Mouse (Mus musculus): Measurements from ENCODE around the gene Aamp. TPM values are rescaled to one million over a fixed set of nuclear protein-coding genes. Genes with fewer than 3 reads are reported as not detected.

The Aamp gene
- polyA plus RNA-seq, 1 experiment from 2014 or later: 119 TPM

DNA sequence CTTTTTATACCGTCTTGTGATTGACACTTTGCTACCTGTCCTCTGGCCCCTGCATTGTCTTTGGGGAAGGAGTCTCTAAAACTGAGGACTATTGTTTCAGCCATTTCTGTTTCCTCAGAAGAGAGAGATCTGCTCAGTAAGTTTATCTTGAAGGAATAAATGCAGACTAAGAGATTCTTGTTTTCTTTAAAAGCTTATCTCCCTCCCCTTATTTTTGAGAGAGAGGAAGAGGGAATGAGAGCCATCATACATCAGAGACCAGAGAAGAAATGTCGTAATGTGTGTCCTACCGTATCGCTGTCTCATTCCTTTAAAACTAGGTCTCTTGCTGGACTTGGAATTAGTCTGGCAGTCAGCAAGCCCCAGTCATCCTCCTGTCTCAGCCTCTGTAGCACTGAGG, 43.7 kb downstream of the Aamp start:
- Histone ChIP-seq H3K9ac (peak overlapping the region; percentile 35; the same call in 1 of the 2 replicates), H3K4me3 (no peak overlapping the region), H3K27me3 (replicated peaks) (no peaks in the 10 kb centered on the region), H3K4me2 (peak overlapping the region; percentile 85), H3K36me3 (peaks cover 35% of the 10 kb centered on the region), H3K27ac (peak overlapping the region; percentile 97), H3K9me3 (replicated peaks) (no peaks in the 10 kb centered on the region), H3K4me1 (peaks cover 80% of the 10 kb centered on the region)
- ATAC-seq: no peak
- 64% methylated on average over 4 of the region's 4 CpGs for WGBS (ENCODE audit: insufficient replicate concordance)

DNA sequence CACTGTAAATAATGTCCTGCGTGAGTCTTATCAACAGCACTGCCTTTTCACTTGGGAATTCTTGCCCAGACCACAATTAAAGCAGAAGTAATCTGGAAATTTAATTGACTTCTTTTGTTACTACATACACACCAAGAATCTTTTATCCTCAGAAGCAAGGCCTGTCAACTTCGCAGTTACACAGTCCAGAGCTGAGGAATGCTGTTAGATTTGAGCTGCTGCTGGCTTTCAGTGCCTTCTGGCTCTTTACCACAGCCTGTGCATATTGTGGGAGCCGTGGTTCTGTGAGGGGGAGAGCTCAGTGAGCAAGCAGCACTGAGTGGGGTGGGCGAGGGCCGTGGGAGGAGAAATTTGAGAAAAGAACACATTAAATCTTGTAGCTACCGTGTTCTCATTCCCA, 44.2 kb downstream of the Aamp start:
- peak overlapping the region; percentile 99; the same call in 1 of the 2 replicates for H3K4me3 ChIP-seq
- H3K36me3 ChIP-seq: peaks cover 33% of the 10 kb centered on the region
- no peak for ATAC-seq
- peaks cover 78% of the 10 kb centered on the region for H3K4me1 ChIP-seq
- 53% methylated on average over 6 of the region's 6 CpGs for WGBS (ENCODE audit: insufficient replicate concordance)
- H3K9ac ChIP-seq: peak overlapping the region; percentile 35; the same call in 1 of the 2 replicates
- H3K27ac ChIP-seq: peak overlapping the region; percentile 97
- no peaks in the 10 kb centered on the region for H3K27me3 ChIP-seq (replicated peaks)
- H3K9me3 ChIP-seq (replicated peaks): no peaks in the 10 kb centered on the region
- H3K4me2 ChIP-seq: peak overlapping the region; percentile 85

DNA sequence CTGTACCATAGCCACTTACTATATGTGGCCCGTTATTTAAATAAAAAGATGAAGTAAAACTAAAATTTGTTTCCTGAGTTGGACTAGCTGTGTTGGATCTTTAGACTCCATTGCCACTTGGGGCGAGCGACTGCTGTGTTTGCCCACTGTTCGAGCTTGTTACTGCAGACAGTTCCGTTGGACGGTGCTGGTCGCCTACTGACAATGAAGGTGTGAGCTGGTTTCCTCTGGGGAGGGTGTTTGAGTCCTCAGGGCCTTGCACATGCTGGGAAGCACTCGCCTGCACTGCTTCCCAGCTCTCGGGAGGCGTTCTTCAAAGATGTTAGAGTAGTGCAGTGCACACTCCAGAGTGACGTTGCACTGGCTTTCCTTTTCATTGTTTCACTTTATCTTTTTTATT, 44.9 kb downstream of the Aamp start:
- 27% methylated on average over 11 of the region's 11 CpGs for WGBS (ENCODE audit: insufficient replicate concordance)

DNA sequence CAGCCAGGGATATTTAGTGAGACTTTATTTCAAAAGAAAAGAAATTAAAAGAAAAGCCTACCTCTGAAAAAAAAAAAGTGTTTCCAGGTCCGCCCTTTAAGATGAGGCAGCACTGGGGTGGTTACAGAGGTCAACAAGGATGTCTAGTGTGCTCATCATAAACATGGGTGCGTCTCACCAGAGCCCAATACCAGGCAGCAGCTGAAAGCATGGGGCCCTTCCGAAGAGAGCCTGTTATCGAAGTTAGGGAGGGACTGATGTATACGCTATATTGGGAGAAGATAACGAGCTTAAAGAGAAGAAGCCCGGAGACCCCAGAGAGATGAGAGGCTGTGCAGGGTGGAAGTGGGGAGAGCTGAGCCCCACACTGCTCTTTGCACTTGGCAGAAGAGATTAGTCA, 45.4 kb downstream of the Aamp start:
- Histone ChIP-seq H3K4me1 (peaks cover 68% of the 10 kb centered on the region), H3K9ac (peak overlapping the region; percentile 94), H3K27ac (peak overlapping the region; percentile 97), H3K4me3 (peak overlapping the region; percentile 99), H3K27me3 (replicated peaks) (no peaks in the 10 kb centered on the region), H3K4me2 (peak overlapping the region; percentile 85), H3K9me3 (replicated peaks) (no peaks in the 10 kb centered on the region), H3K36me3 (peaks cover 33% of the 10 kb centered on the region)
- WGBS (ENCODE audit: insufficient replicate concordance): 5% methylated on average over 7 of the region's 7 CpGs
- ATAC-seq: peak; percentile 76

More for the DNA sequence above, 44.9 kb downstream of the Aamp start:
- Histone ChIP-seq H3K4me3 (peak overlapping the region; percentile 99), H3K4me2 (peak overlapping the region; percentile 85), H3K36me3 (peaks cover 33% of the 10 kb centered on the region), H3K4me1 (peaks cover 73% of the 10 kb centered on the region), H3K27ac (peak overlapping the region; percentile 97), H3K27me3 (replicated peaks) (no peaks in the 10 kb centered on the region), H3K9me3 (replicated peaks) (no peaks in the 10 kb centered on the region), H3K9ac (peak overlapping the region; percentile 94)
- ATAC-seq: no peak

DNA sequence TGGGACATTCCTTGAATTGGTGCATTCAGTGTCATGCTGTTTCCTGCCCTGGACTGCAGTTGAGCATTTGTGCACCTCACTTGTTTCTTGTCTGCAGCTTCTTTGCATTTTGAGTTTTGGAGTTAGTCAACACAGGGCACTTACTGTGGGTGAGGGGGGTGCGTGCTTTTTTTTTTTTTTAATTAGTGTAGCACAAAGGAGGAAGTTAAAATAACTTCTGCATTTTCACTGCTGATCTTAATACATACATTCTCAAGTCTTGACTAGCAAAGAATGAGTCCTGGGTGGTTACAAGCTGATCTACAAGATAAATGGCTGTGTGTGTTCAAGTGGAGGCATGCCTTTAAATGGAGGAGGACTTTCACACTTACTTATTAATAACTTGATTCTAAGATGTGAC, 46.4 kb downstream of the Aamp start:
- no peak for ATAC-seq

DNA sequence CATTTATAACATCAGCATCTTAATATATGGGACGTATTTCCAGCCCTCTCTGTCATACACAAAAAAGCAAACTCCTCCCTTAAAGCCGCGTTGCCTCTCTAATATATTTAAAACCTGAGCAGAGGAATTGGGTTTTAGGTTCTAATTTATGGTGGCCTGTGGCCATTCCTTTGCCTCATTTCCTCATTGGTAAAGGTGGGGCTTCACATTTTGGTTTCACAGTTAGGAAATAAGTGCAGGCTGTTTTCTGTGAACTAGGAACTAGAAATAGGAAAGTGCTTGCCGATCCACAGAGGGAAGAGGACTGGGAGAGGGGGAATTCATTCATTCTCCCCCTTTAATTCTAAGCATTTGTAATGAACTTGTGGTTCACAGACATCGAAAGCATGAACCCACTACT, 46.9 kb downstream of the Aamp start:
- no peaks in the 10 kb centered on the region for H3K9me3 ChIP-seq (replicated peaks)
- WGBS (ENCODE audit: insufficient replicate concordance): 10% methylated on average over 5 of the region's 5 CpGs
- no peaks in the 10 kb centered on the region for H3K27me3 ChIP-seq (replicated peaks)
- peaks cover 22% of the 10 kb centered on the region for H3K36me3 ChIP-seq
- H3K9ac ChIP-seq: peak overlapping the region; percentile 94
- peak overlapping the region; percentile 97 for H3K27ac ChIP-seq
- peaks cover 53% of the 10 kb centered on the region for H3K4me1 ChIP-seq
- H3K4me2 ChIP-seq: peak overlapping the region; percentile 85
- H3K4me3 ChIP-seq: peak overlapping the region; percentile 99
- no peak for ATAC-seq

More for the DNA sequence above, 46.4 kb downstream of the Aamp start:
- Histone ChIP-seq H3K4me2 (peak overlapping the region; percentile 85), H3K27ac (peak overlapping the region; percentile 97), H3K36me3 (peaks cover 27% of the 10 kb centered on the region), H3K27me3 (replicated peaks) (no peaks in the 10 kb centered on the region), H3K9ac (peak overlapping the region; percentile 94), H3K4me1 (peaks cover 58% of the 10 kb centered on the region), H3K4me3 (peak overlapping the region; percentile 99), H3K9me3 (replicated peaks) (no peaks in the 10 kb centered on the region)
- 18% methylated on average over 1 of the region's 1 CpGs for WGBS (ENCODE audit: insufficient replicate concordance)

DNA sequence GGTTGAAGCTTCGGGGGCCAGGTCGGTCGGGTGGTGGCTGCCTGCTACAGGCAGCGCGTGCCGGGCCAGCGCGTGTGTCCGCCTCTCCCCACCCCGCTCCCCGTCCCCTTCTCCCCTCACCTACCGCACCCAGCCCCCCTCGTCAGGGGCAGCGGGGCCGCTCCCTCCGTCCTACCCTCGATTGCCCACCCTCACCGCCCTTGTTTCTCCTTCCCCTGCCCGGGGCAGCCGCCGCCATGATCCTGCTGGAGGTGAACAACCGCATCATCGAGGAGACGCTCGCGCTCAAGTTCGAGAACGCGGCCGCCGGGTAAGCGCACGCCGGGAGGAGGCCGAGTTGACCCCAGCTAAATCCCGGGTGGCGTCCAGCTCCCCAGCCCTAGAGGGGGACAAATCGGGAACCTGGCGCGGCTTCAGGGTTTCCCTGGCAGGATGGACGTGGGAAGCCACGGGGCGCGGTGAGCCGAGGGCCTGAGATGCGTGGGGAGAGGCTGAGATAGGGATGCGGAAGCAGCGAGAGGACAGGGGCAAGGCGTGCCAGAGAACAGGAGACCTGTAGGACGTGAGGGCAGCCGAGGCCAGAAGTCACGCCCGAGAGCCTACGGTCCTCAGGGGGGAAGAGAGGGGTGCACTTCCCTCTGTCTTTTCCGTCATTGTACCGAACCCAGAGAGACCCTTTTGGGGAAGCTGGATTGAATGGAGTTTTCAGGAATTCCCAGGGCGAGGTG, 47.8 kb downstream of the Aamp start:
- peak; percentile 60 for ATAC-seq
- Histone ChIP-seq H3K4me2 (peak overlapping the region; percentile 85), H3K27me3 (replicated peaks) (no peaks in the 10 kb centered on the region), H3K9me3 (replicated peaks) (no peaks in the 10 kb centered on the region), H3K27ac (peak overlapping the region; percentile 97), H3K9ac (peak overlapping the region; percentile 94), H3K4me1 (peaks cover 48% of the 10 kb centered on the region), H3K4me3 (peak overlapping the region; percentile 99), H3K36me3 (peaks cover 14% of the 10 kb centered on the region)
- under 1% methylated on average over 52 of the region's 57 CpGs for WGBS (ENCODE audit: insufficient replicate concordance)

DNA sequence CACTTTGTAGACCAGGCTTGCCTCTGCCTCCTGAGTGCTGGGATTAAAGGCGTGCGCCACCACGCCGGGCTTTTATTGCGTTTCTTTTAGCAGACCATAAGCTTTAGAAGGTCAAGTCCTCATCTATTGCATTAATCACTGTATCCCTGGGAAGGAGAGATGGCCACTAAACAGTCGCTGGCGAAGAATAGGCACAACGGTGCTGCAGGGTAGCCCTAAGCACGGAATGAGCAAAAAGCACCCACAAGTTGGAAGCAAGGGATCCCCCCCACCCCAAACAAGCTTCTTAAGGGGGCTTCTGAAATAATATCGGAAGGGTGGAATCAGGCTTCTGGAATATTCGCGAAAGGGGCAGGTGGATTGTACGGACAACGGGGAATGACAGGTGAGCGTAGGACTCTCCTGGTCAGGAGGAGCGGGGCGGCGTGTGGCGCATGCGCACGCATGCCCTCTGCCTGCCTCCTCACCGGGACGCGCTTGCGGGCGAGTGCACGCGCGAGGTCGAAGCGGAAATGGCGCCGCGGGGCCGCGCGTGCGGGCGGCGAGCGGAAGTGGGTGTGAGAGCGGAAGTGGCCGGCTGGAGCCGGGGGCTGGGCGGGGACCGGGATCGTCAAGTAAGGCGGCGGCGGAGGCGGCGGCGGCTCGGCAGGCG, 48.5 kb downstream of the Aamp start, which contains the start of gene Arpc2:
Gene Arpc2 (plus strand): TSS at position 147 of the 652 bp plus-strand sequence.
- Histone ChIP-seq H3K4me1 (peaks cover 49% of the 10 kb centered on the region), H3K4me2 (peak within 1 kb of the TSS; percentile 85), H3K9me3 (replicated peaks) (no peaks in the 10 kb centered on the region), H3K27me3 (replicated peaks) (no peaks in the 10 kb centered on the region), H3K36me3 (peaks cover 12% of the 10 kb centered on the region), H3K9ac (peak within 1 kb of the TSS; percentile 94), H3K27ac (peak within 1 kb of the TSS; percentile 97), H3K4me3 (peak within 1 kb of the TSS; percentile 99)
- WGBS (ENCODE audit: insufficient replicate concordance): 4% methylated on average over 55 of the region's 55 CpGs
- ATAC-seq: peak; percentile 86

DNA sequence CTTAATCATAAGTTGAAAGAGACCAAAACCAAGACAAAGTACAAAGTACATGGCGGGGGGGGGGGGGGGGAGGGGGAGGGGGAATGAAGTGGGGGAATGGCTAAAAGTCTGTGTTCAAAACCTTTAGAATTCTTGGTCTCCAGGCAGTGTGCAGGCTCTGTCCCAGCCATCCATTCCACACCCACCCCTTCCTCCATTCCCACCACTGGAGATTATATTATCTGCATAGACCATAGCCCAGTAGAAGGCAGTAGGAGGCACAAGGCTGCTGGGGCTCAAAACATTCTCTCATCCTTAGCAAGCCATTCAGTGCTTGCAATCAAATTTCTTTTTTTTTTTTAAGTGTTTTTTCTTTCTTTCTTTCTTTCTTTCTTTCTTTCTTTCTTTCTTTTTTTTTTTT, 53.5 kb downstream of the Aamp start:
- no peak for ATAC-seq
- no CpG with 5 or more reads among the region's 1 CpGs for WGBS (ENCODE audit: insufficient replicate concordance)

DNA sequence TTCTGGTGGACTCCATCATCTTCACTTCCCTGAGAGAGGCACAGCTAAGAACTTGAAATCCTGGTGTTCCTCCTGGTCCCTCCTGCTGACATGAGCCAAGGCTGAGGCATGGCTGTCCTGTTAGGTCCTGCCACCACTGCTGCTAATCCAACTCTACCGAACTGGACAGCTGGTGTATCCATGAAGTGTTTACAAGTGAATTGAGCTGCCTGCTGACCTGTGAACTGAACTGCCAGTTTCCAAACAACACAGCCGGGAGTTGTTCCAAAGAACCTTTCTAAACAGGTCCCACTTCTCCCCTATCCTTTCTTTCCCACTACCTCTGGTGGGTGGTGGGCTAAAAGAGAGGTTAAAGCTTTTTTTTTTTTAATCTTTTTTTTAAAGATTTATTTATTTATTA, 54.6 kb downstream of the Aamp start:
- H3K9me3 ChIP-seq (replicated peaks): no peaks in the 10 kb centered on the region
- H3K27me3 ChIP-seq (replicated peaks): no peaks in the 10 kb centered on the region
- no peak overlapping the region for H3K4me3 ChIP-seq
- no peaks in the 10 kb centered on the region for H3K36me3 ChIP-seq
- ATAC-seq: no peak
- H3K27ac ChIP-seq: no peak overlapping the region
- H3K4me1 ChIP-seq: peaks cover 16% of the 10 kb centered on the region
- no peak overlapping the region for H3K9ac ChIP-seq
- H3K4me2 ChIP-seq: no peak overlapping the region
- WGBS (ENCODE audit: insufficient replicate concordance): 63% methylated on average over 2 of the region's 2 CpGs

More for the DNA sequence above, 53.5 kb downstream of the Aamp start:
- Histone ChIP-seq H3K9ac (no peak overlapping the region), H3K36me3 (no peaks in the 10 kb centered on the region), H3K4me1 (peaks cover 20% of the 10 kb centered on the region), H3K27ac (no peak overlapping the region), H3K9me3 (replicated peaks) (no peaks in the 10 kb centered on the region), H3K4me2 (no peak overlapping the region), H3K4me3 (no peak overlapping the region), H3K27me3 (replicated peaks) (no peaks in the 10 kb centered on the region)

Data from liver, embryonic 12.5 days (tissue).